Mouse (Mus musculus) G1E-ER4 (cell line): ENCODE measurements at regions not wholly inside any gene's neighbourhood (a gene's known extent, or its start where the extent isn't known, plus 50 kb on each side); places are given as distances from the start of the nearest gene placed in this dataset.

Experiments
- GATA1 ChIP-seq: IDR thresholded peaks from one replicate; pipeline ENCODE4 v1.8.0; 2012; ENCODE audit warnings: low read length, inconsistent platforms

GRCm38 (mm10) chr17:62058016-62058415, 823.1 kb downstream of the Efna5 start:
- no peak for TF ChIP-seq GATA1

DNA sequence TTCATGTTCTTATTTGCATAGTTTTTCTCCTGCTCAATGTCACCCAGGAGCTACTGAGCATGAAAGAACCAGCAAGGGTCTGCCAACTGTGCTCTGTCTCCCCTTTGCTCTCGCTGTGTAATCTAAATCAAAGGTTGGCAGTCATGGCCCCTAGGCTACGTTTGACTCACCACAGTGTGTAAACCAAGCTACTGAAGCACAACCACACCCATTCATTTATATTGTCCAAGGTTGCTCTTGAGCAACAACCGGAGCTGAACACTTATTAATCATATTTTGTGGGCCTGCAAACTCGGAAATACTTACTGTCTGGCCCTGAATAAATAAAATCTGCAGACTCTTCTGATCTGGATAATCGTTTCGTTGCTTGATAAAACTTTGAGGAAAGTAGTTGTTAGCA, 826.3 kb downstream of the Efna5 start:
- TF ChIP-seq GATA1, result no peak

GRCm38 (mm10) chr17:62048989-62049388, 832.1 kb downstream of the Efna5 start:
- TF ChIP-seq GATA1, result no peak

DNA sequence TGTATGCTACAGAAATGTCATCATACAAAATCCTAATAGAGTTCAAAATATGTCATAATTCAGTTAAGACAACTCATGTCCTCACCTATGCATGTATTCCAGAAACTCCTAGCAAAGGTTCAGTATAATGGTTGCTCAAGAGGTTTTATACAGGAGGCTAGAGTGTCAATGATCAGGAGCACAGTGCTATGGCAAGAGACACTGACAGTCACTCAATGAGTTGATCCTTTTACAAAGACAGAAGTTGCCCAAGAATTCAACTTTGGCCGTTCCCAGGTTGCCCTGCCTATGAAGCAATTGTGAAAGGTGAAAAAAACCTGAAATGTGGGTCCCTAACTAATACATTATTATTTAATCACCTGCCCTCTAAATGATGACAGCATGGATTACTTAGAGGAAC, 850.5 kb downstream of the Efna5 start:
- TF ChIP-seq GATA1, result no peak
